Mouse (Mus musculus) thymus, adult 2 months (tissue): ENCODE data around the gene Lrrc26. TPM values are rescaled to one million over a fixed set of nuclear protein-coding genes. Genes with fewer than 3 reads are reported as not detected.

Experiments used
- DNase-seq: peaks from one replicate; pipeline ENCODE4 v3.0.0; 2021
- H3K27ac ChIP-seq: fragments of 200-500 bp; 2 replicates; pipeline ENCODE4 v1.5.1; 2012; ENCODE audit warnings: low read length, control low read depth; ENCODE audit not compliant: control insufficient read depth, insufficient read depth
- H3K27me3 ChIP-seq: fragments of 200-500 bp; 2 replicates; pipeline ENCODE4 v1.6.1; 2012; ENCODE audit warnings: mild to moderate bottlenecking, low read length, moderate library complexity, mixed read lengths; ENCODE audit not compliant: control insufficient read depth, insufficient read depth
- H3K36me3 ChIP-seq: fragments of 200-500 bp; 2 replicates; pipeline ENCODE4 v1.6.1; 2012; ENCODE audit warnings: mild to moderate bottlenecking, low read length, moderate library complexity; ENCODE audit not compliant: control insufficient read depth, insufficient read depth
- H3K4me1 ChIP-seq: fragments of 200-500 bp; replicated peaks from 2 replicates; pipeline ENCODE4 v1.6.1; 2012; ENCODE audit warnings: low read length; ENCODE audit not compliant: control insufficient read depth, insufficient read depth
- H3K4me3 ChIP-seq: fragments of 200-500 bp; 2 replicates; pipeline ENCODE4 v1.5.1; 2012; ENCODE audit warnings: mild to moderate bottlenecking, low read length, control low read depth, moderate library complexity; ENCODE audit not compliant: control insufficient read depth, insufficient read depth
- CTCF ChIP-seq: fragments of 200-500 bp; IDR thresholded peaks from 2 replicates; pipeline ENCODE4 v1.5.1; 2012; ENCODE audit warnings: mild to moderate bottlenecking, control low read depth, low read length, moderate library complexity, borderline replicate concordance; ENCODE audit not compliant: control insufficient read depth, poor library complexity, insufficient read depth; ENCODE audit errors: extremely low read depth
- POLR2A ChIP-seq: fragments of 200-500 bp; IDR thresholded peaks from 2 replicates; pipeline ENCODE4 v1.6.1; 2012; ENCODE audit warnings: mild to moderate bottlenecking, low read length, control low read depth, moderate library complexity; ENCODE audit not compliant: control insufficient read depth, poor library complexity, insufficient read depth; ENCODE audit errors: extremely low read depth
- WGBS: fragments of 180-500 bp; shearing (Covaris S2); methylation state at CpG from one replicate; pipeline ENCODE4 v1.1.7; 2018; 5-methylcytosine and 5-hydroxymethylcytosine counted together
- polyA plus RNA-seq: library from polyadenylated mRNA; depleted of rRNA; stranded (reverse); fragments of >200 nt; gene quantifications from 2 replicates; pipeline ENCODE4 v1.2.3, GENCODE M21; 2012

The Lrrc26 gene
- polyA plus RNA-seq, 1 experiment = 1.6 TPM

DNA sequence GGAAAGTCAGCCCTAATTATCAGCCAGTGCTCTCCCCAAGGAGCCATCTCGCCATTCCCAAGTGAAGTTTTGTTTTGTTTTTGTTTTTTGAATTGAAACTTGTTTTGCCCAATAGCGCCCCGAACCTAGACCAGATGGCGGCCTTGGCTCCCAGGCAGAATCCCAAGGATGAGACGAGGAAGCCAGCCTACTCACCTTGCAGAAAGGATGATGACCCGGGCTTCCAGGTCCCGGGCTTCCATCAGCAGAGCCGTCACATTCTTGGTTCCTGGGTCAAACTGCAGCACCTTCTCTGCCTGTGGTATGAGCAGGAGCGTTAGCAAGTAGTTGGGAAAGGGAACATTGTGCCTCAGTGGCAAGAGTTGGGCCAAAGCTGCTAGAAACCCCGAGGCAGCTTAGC, 20.5 kb downstream of the Lrrc26 start:
- 60% methylated on average over 10 of the region's 10 CpGs for WGBS
- Histone ChIP-seq H3K4me1 (peaks cover 2% of the 10 kb centered on the region), H3K36me3 (no peaks in the 10 kb centered on the region), H3K27ac (no peak overlapping the region), H3K4me3 (no peak overlapping the region), H3K27me3 (peaks cover 9% of the 10 kb centered on the region; the same call in 1 of the 2 replicates)
- DNase-seq = no peak
- no peak for TF ChIP-seq CTCF
- TF ChIP-seq POLR2A = no peak

DNA sequence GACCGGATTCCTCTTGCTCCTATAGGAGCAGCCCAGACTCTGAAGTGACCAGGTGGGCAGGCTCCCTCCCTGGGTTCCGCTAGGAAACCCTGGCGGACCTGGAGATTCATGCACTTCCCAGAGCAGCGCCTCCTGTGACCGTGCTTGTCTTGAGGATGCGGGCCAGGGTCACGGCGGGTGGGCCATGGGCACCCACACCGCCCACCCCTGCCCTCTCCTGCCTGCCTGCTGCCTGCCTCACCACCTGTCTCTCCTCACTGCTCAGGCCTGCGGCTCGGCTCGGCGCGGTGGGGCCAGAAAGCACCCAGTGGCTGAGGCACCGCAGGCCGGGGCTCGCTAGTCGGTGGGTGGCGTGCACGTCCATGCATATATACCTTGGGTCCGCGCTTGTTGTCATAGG, 21.3 kb downstream of the Lrrc26 start:
- no peak for TF ChIP-seq CTCF
- TF ChIP-seq POLR2A = no peak

DNA sequence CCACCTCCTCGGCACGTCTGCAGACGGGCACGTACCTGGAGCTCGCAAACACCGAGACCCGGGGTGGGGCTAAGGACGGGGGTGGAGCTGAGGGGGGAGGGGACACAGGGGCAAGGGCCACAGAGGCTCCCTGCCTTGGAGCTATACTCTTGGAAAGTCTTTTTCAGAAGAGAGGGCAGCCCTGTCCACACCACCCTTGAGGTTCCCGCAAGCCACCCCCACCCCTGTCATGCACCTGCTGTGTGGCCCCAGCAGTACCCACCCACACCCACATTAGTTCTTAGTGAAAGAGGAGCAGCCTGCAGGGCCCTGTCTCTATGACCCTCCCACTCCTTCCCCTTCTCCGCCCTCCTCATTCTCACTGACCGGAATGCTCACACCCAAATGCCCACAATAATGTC, 21.8 kb downstream of the Lrrc26 start:
- Histone ChIP-seq H3K4me1 (no peaks in the 10 kb centered on the region), H3K27me3 (peaks cover 9% of the 10 kb centered on the region; the same call in 1 of the 2 replicates), H3K27ac (no peak overlapping the region), H3K4me3 (no peak overlapping the region), H3K36me3 (no peaks in the 10 kb centered on the region)
- WGBS = 9% methylated on average over 11 of the region's 11 CpGs
- TF ChIP-seq CTCF = no peak
- no peak for TF ChIP-seq POLR2A
- DNase-seq = no peak

More for the DNA sequence above, 21.3 kb downstream of the Lrrc26 start:
- 6% methylated on average over 22 of the region's 22 CpGs for WGBS
- H3K4me3 ChIP-seq = no peak overlapping the region
- DNase-seq = no peak
- no peak overlapping the region for H3K27ac ChIP-seq
- no peaks in the 10 kb centered on the region for H3K4me1 ChIP-seq
- H3K36me3 ChIP-seq = no peaks in the 10 kb centered on the region
- peaks cover 9% of the 10 kb centered on the region; the same call in 1 of the 2 replicates for H3K27me3 ChIP-seq

DNA sequence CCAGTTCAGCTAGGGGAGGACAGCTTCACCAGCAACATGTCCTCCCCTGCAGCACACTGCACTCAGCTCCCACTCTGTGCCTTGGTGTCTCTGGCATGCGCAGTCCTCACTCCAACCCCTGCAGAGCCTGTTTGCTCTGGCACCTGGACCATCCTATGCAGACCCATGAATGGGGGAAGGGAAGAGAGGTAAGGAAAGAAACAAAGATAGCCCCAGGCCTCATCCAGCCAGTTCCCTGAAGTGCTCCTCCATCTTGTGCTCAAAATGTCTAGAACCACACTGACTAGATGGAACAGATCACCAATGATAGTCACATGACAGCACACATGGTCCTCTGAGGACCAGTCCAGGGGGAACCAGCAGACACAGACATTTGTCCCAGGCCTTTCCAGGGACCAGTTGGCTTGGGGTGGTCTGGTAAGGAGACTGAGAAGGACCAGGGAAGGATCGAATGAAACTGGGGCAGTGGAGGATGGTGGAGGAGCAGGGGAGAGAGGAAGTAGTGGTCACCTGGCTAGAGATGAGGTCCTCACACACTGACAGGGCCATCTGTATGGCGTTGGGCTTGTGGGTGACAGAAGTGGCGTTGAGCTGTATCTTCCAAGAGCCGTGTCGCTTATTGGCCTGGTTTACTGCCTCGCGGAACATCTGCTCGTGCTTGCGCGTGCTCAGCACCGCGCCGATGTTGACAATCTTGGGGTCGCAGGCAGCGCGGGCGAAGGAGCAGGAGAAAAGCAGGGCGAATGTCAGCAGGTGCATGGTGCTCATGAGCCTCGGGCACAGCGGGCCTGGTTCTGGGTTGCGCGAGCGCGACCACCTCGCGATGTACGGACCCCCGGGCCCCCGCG, 28.6 kb downstream of the Lrrc26 start:
- TF ChIP-seq CTCF = no peak
- no peak for TF ChIP-seq POLR2A
- Histone ChIP-seq H3K4me3 (no peak overlapping the region), H3K27ac (no peak overlapping the region), H3K4me1 (peaks cover 8% of the 10 kb centered on the region), H3K27me3 (no peaks in the 10 kb centered on the region; the same call in 1 of the 2 replicates), H3K36me3 (no peaks in the 10 kb centered on the region)
- 9% methylated on average over 31 of the region's 31 CpGs for WGBS
- DNase-seq = no peak

DNA sequence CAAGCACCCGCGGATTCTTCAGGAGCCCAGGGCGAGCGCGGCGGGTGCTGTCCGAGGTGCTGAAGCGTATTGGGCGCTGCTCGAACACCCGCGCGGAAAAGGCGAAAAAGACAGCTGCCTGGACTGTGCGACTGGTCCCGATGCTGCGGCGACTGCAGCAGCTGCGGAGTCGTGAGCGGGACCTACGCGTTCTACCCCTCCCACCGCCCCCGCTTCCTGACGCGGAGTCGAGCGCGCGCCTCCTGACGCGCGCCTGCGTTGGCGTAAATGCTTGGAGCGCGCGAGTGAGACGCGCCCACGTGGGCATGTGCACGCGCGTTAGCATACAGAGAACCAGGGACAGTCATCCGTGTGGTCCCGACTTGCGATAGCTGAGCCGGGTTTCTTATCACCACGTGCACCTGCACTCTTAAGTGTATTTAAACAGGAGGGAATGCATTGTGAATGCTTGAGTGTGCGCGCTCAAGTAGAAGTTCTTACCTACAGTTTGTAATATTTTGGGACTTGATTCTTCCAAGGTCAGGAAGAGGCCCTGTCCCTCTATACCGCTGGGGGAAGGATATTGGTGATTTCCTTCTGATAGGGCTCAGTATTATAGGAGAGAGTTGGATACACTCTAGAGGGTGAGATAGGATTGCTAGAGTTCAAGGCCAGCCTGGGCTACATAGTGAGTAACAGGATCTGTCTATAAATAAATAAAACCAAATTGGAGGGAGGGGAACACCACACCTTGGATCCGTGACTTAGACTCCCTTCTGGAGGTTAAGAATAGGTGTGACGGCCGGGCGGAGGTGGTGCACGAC, 29.5 kb downstream of the Lrrc26 start, which contains the start of gene Grin1:
TSS of gene Grin1 (minus strand) at position 217 of the 803 bp plus-strand sequence.
- Histone ChIP-seq H3K36me3 (no peaks in the 10 kb centered on the region), H3K4me3 (no peak within 1 kb of the TSS), H3K27ac (no peak within 1 kb of the TSS), H3K4me1 (peaks cover 8% of the 10 kb centered on the region), H3K27me3 (no peaks in the 10 kb centered on the region; the same call in 1 of the 2 replicates)
- TF ChIP-seq POLR2A (no peak), CTCF (no peak)
- WGBS = 13% methylated on average over 58 of the region's 58 CpGs
- peak; percentile 63 for DNase-seq

DNA sequence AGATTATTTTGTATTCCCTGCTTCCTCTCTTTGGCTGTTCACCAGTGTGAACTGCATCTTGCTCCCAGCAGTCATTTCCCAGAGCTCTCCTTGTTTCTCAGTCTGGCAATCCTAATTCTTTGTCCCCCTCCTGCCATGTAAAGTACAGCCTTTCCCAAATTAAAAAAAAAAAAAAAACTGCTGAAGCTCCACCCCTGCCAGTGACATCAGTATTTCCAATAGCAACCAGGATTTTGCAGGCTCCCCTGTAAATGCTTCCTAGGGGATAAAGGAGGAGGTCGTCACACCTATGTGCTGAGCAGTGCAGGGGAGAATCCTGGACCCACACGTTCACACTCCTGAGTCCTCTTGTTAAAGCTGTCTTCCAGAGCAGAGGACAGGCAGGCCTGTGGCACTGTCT, 30.4 kb downstream of the Lrrc26 start:
- no peak overlapping the region for H3K4me3 ChIP-seq
- H3K27me3 ChIP-seq = no peaks in the 10 kb centered on the region; the same call in 1 of the 2 replicates
- H3K4me1 ChIP-seq = peaks cover 8% of the 10 kb centered on the region
- TF ChIP-seq CTCF (no peak), POLR2A (no peak)
- WGBS = 37% methylated on average over 2 of the region's 2 CpGs
- H3K27ac ChIP-seq = no peak overlapping the region
- DNase-seq = no peak
- H3K36me3 ChIP-seq = no peaks in the 10 kb centered on the region
